Mouse (Mus musculus): ENCODE results near the gene Cyp2d10.
"Not testable (repeated sequence)": the region's sequence is repeated elsewhere in the genome, so short reads cannot be mapped to it uniquely, and the experiment has no call there.

Cyp2d10 gene

GRCm38 (mm10) chr15:82406981-82407380, at the start of gene Cyp2d10:
Gene Cyp2d10 (minus strand): TSS chr15:82407195.
- in situ Hi-C loops (cut with MboI, MseI): no loop called here

GRCm38 (mm10) chr15:82456086-82456790, 49.2 kb upstream of the Cyp2d10 start:
- in situ Hi-C loops (cut with MboI, MseI): not testable (repeated sequence)

- in situ Hi-C loops (cut with MboI, MseI): loop anchor here (5.0 kb wide), 1 partner anchor 61 kb away; the partner anchor contains the start of gene Cyp2d11 (in 2 of the 2)
These were observed 46.5 kb upstream of the Cyp2d10 start for GRCm38 (mm10) chr15:82453501-82453900.

GRCm38 (mm10) chr15:82452133-82452532, 45.1 kb upstream of the Cyp2d10 start:
- in situ Hi-C loops (cut with MboI, MseI): loop anchor here (5.0 kb wide), 1 partner anchor 60 kb away; the partner anchor contains the start of gene Cyp2d11 (in 2 of the 2)

GRCm38 (mm10) chr15:82450045-82450444, 43.0 kb upstream of the Cyp2d10 start:
- in situ Hi-C loops (cut with MboI, MseI): loop anchor here (5.0 kb wide), 1 partner anchor 58 kb away; the partner anchor contains the start of gene Cyp2d11 (in 2 of the 2)

- in situ Hi-C loops (cut with MboI, MseI): no loop called here
These were observed 38.2 kb upstream of the Cyp2d10 start for GRCm38 (mm10) chr15:82445196-82445595.

- in situ Hi-C loops (cut with MboI, MseI): loop anchor here in 1 of 2 experiments (5.0 kb wide), 1 partner anchor 1714 kb away; no protein-coding TSS in a partner anchor
These were observed 36.7 kb upstream of the Cyp2d10 start for GRCm38 (mm10) chr15:82443658-82444057.

- in situ Hi-C loops (cut with MboI, MseI): no loop called here
These were observed 31.1 kb upstream of the Cyp2d10 start for GRCm38 (mm10) chr15:82437975-82438617.

- in situ Hi-C loops (cut with MboI, MseI): no loop called here
These were observed 28.6 kb upstream of the Cyp2d10 start for GRCm38 (mm10) chr15:82435606-82436005.

- in situ Hi-C loops (cut with MboI, MseI): no loop called here
These were observed 28.0 kb upstream of the Cyp2d10 start for GRCm38 (mm10) chr15:82435011-82435410.

GRCm38 (mm10) chr15:82434541-82434940, 27.5 kb upstream of the Cyp2d10 start:
- in situ Hi-C loops (cut with MboI, MseI): no loop called here

- in situ Hi-C loops (cut with MboI, MseI): no loop called here
These were observed 26.6 kb upstream of the Cyp2d10 start for GRCm38 (mm10) chr15:82433621-82434020.

GRCm38 (mm10) chr15:82433137-82433536, 26.1 kb upstream of the Cyp2d10 start, which contains the start of gene Cyp2d9:
Gene Cyp2d9 (plus strand): TSS chr15:82433437.
- in situ Hi-C loops (cut with MboI, MseI): no loop called here

- in situ Hi-C loops (cut with MboI, MseI): no loop called here
These were observed 16.5 kb upstream of the Cyp2d10 start for GRCm38 (mm10) chr15:82423471-82423870.

GRCm38 (mm10) chr15:82422935-82423334, 15.9 kb upstream of the Cyp2d10 start:
- in situ Hi-C loops (cut with MboI, MseI): no loop called here

- in situ Hi-C loops (cut with MboI, MseI): no loop called here
These were observed 11.6 kb upstream of the Cyp2d10 start for GRCm38 (mm10) chr15:82418616-82419015.

- in situ Hi-C loops (cut with MboI, MseI): no loop called here
These were observed 10.1 kb upstream of the Cyp2d10 start for GRCm38 (mm10) chr15:82416797-82417789.

GRCm38 (mm10) chr15:82407536-82407935, 541 bp upstream of the Cyp2d10 start:
- in situ Hi-C loops (cut with MboI, MseI): no loop called here

- in situ Hi-C loops (cut with MboI, MseI): no loop called here
These were observed 2.8 kb downstream of the Cyp2d10 start for GRCm38 (mm10) chr15:82404163-82404562.

GRCm38 (mm10) chr15:82403606-82404005, 3.4 kb downstream of the Cyp2d10 start:
- in situ Hi-C loops (cut with MboI, MseI): no loop called here

- in situ Hi-C loops (cut with MboI, MseI): no loop called here
These were observed 4.3 kb downstream of the Cyp2d10 start for GRCm38 (mm10) chr15:82402741-82403140.

All from T-helper 17 cell (primary cell).